Mouse (Mus musculus) urinary bladder, adult 18-20 months (tissue): Measurements from ENCODE around the gene Fam53a.

Source experiments
- DNase-seq, 2 experiments: peaks; one replicate each; pipeline ENCODE4 v3.0.0; 2022; ENCODE audit warnings: low spot score in 2 of 2, mixed read lengths in 2 of 2

Gene Fam53a

DNA sequence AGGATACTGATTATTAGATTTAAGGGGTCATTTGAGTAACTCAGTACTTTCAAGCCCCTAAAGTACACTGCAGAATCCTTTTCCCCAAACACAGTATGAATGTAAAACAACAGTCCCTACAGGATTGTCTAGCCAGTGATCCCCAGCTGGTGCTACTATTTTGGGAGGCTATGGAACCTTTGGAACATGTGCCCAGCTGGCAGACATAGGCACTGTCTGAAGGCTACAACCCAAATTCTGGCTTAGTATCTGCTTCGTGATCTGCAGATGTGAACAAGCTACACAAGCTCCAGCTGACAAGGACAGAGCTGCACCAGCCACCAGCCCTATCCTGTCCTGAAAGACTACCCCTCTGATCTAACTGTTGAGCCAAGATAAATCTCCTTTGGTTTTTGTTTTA, 3.1 kb upstream of the Fam53a start:
- no peak for DNase-seq

DNA sequence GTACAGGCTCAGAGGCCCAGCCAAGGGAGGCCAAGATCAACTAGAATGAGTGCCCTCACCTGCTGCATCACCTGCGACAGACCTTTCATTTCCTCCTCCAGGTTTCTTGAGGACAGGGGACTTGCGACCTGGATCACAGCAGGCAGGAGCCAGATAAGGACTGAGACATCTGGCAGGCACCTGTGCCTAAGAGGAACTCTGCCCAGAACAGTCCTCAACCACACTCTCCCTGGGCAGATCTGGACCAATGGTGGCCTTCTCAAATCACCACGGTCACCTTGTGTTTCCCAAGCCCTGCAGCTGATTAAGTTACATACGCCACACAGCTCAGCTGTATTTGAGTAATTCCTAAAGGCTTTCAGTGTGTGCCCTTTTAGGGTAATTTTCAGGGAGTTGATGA, 1.2 kb upstream of the Fam53a start:
- DNase-seq = no peak

DNA sequence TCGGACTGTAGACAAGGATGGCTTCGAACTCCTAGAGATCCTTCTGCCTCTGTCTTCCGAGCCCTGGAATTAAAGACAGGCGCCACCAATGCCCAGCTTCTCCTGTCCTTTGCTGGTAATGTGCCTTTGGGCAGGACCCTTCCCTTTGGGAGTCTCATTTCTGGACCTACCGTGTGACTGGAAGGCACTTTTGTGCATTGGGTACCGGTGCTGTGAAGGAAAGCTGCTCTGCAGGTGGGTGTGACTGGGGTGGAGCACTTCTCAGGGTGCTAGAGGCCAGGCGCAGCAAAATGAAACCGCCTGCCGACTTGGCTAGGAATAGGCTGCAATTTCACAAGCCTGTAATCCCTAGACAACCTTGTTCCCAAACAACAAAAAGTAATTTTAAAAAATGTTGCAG, 626 bp upstream of the Fam53a start:
- DNase-seq = peak in 1 of 2 experiments; percentile 44

DNA sequence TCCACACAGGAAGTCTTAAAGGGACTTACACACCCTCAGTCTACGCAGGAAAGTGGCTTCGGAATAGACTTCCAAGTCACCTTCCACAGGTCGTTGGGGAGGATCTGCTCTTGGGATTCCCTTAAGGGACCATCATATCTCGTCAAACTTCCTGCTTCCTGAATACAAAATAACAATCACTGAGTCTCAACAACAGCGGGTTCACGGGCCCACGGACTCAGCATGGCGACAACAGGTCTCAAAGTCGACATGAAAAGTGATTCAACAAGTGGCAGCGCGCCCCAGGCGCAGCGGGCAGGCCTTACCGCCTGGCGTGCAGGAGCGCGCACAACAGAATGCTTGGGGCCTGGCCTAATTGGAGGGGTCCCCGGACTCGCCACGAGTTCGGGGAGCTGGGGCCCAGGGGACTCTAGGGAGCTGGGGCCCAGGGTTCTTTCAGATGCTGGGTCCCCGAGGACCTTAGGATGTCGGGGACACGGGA, 575 bp downstream of the Fam53a start:
- DNase-seq = peak; percentile 38 to 78

DNA sequence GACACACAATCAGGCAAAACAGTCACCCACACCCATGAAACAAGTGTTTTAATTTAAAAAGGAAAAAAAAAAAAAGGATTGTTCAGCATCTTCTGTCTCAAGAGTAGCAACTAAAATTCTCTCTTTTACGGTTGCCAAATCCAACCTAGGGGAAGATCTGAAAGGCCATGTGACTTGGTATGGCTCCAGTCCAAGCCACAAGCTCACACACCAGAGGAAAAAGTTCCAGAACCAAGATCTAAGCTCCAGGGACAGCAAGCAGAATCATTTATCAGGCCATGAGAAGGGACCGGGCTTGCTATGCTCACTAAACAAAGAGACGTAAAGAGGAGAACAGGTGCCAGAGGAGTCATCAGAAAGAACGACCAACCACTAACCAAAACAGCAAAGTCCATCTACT, 1.5 kb downstream of the Fam53a start:
- DNase-seq = no peak

DNA sequence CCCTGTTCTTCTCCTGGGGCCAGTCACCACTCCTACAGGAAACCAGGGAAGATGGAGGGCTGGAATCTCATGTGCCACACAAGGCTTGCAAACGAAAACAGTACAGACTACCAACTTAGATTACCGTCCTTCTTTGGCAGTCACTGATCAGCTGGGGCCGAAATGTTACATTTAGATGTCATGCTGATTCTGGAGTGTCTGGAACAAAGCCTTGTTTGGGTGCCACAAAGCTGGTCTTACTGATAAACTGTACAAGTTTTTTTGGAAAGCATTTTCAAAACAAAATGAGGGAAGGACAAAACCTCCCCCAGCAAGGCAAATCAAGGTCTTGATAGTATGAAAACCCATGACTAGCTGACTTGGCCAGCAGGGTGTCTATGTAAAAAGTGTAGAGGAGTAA, 5.7 kb downstream of the Fam53a start:
- no peak for DNase-seq

DNA sequence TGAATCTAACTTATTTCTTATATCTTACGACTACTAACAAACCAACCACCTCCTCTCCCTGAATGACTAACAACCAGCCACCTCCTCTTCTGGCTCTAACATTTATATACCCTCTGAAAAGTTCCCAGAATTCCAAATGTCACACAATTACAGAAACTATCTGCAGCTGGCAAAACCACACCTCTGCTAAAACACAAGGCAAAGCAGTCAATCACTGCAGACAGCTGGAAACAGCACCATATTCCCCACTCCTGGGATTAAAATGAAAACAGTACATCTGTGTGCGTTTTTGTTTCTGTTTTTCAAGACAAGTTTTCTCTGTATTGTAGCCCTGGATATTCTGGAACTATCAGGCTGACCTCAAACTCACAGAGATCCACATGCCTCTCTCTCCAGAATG, 6.8 kb downstream of the Fam53a start:
- DNase-seq = no peak

DNA sequence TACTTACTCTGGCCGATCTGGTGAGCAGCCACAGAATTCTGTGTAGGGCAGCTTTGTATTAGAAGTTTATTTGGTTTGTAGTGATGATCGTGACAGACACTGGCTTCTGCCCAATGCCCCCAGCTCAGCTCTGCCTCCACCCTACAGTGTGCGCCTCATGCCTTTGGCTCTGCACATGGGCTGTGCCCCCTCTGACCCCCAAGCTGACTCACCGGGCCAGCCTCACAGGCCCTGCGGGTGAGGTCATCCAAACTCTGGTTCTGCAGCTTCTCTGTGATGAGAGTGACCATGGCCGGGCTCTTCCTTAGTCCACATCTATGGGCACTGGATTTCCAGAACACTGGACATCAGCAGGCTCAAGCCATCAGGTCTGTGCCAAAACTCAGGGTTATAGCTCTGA, 15.0 kb downstream of the Fam53a start:
- DNase-seq = no peak

DNA sequence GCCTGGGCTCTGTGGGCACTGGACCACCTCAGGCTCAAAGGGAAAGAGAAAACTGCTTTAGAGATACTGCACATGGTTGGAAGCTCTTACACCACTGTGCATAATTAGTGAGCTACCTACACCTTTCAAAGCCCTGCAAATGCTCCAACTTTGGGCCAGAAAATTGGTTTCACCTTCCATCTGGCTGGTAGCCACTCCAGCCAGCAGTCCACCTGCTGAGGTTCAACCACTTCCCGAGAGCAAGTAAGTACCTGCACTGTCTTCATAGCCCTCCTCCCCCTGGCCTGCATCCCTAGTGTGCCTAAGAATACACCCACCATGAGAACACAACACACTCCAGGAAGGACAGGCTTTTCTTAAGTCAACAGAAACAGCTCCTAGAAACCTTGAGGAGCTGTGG, 17.6 kb downstream of the Fam53a start:
- DNase-seq = no peak

DNA sequence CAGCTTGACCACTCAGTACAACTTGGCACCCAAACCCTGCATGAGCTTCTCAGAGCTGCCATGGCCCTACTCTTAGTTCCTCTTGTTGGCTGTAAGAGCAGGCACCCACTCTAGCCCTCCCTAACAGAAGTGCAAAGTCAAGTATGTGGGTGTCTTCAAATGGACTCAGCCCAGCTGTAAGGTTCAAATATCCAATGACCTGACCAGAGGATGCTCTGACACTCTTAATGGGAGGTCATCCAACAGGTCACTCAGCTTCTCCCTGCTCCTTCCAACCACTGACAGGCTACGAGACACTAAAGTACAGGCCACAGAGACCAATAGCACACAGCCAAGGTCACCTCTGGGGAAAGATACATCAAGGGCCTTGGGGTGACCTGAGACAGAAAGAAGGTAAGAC, 20.2 kb downstream of the Fam53a start:
- DNase-seq = no peak

DNA sequence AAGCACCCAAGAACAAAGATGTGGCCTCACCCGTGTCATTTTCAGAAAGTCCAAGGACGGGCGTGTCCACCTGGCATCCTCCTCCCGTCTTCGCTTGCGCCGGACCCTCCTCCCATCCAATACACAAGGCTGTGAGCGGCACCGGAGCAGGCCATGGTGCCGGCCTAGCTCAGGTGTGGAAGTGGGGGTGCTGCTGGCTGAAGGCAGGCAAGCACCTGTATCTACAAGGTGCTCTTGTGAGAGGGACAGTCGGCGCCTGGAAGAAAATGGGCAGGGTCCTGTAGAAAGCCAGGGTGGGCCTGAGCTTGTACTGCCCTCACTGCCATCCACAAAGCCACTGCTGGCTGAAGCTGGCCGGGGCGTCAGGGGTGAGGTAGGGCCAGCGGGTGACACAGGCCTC, 22.0 kb downstream of the Fam53a start:
- DNase-seq = no peak

DNA sequence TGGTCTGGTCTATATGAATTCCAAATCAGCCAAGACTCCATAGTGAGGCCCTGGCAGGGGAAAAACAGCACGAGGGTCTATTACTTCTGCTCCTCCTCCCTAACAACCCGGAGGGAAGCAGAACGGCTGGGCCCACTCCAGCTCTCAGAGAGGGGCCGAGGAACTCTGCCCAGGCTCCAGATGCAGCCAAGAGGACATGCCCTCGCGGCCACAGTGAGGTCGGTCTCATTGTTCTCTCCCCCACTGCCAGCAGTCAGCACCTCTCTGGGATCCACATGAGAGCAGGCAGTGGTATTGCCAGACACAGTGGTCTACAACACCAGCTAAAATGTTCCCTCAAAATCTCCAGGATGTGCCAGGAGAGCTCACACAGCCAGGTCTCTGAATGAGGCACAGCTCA, 22.8 kb downstream of the Fam53a start:
- DNase-seq = no peak

DNA sequence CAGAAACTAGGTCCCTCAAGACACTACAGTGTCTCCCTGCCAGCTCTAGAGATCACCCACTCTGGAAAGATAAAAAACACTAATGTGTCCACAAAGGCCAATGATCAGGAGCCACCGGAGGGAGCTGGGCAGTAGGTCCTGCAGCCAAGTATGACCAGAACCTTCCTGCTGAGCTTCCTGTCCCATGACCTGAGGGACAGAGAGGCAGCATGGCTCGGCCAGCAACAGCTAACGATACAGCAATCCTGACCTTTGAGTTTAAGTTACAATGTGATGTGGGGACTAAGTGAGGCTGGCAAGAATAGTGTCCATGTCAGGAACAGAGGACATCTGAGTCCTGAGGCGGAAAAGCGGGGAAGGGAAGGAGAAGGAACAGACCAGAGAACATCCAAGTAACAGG, 24.1 kb downstream of the Fam53a start:
- no peak for DNase-seq

DNA sequence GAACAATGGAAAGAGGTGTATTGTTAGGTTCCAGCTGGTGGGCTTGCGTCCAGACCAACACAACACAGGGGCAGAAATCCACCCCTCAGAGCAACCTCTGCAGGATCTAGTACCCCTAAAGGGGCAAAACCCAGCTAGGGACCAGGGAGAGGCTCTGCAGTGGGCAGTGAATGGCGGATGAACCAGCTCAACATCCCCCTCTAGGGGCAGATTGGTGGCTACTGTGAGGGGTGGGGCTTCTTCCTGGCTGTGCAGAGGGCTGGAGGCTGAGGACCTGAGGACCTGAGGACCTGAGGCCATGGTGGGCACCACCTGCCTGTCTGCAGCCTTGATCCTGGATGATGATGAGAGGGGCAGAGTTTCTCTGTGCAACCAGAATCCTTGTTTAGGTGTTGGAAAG, 35.8 kb downstream of the Fam53a start:
- DNase-seq = no peak

DNA sequence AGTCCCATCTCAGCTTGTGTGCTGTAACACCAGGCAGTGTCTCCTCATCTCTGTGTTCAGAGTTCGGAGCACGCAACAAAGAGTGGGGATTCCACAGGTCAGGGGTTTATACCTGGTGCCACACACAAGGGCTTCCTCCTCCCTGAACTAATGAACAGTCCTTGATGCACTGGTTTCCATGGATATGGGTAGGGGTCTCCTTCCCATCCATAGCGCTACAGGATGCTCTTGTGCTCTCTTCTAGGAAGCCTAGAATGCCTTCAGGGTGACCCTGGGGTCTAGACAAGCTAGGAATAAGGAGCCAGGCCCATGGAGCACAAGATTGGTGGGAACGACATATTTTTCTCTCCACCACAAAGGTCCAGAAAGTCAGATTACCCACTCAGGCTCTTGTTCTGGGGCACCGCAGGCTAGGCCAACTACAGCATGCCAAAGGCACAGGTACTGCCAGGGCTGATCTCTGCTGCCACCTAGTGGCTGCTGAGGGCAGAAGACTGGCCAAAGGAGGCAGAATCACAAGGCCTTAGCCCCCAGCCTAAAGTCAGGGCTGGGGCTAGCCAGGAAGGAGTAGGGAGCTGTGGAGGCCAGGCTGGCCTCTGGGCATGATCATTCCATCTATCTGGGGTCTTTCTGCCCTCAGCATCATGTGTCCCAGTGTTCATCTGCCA, 40.1 kb downstream of the Fam53a start:
- peak; percentile 23 to 51 for DNase-seq

DNA sequence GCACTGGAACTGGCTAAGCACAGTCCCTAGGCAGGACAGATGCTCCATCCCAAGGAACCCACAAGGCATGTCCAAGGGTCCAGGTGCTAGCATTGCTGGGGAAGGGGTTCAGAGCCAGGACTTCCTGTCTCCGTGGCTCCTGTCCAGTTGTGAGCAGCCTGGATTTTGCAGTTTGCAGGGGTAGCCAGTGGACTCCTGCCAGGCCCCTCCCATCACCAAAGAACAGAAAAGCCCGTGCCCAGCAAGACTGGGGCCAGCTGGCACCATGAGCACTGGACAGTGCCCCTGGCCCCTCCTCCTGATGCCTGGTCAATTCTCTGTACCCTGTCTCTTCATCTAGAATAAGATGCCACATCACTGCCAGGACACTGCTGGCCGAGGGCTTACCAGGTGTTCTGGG, 41.4 kb downstream of the Fam53a start:
- no peak for DNase-seq

DNA sequence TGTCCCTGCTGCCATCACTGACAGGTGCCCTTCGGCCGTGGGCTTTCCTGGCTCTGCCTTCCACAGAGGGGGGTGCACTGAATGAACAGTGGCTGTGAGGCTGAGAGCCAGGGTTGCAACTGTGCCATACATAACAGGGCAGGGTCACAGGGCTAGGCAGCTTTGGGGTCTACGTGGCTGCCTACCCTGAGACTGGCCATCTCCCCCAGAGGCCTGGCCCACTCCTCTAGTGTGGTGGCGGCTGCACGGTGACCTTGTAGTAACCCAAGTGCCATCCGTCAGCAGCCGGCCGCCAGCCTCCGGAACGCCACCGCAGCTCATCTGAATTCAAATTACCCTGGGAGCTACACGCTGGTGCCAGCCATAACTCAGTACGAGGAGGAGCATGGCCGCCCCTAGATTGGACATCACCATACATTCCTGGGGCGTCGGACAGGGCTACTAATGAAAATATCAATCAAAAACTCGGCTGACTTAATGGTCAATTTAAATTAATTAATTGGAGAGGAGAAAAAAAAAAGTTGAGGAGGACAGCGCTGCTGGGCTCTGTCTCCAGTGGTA, 41.9 kb downstream of the Fam53a start:
- no peak for DNase-seq

DNA sequence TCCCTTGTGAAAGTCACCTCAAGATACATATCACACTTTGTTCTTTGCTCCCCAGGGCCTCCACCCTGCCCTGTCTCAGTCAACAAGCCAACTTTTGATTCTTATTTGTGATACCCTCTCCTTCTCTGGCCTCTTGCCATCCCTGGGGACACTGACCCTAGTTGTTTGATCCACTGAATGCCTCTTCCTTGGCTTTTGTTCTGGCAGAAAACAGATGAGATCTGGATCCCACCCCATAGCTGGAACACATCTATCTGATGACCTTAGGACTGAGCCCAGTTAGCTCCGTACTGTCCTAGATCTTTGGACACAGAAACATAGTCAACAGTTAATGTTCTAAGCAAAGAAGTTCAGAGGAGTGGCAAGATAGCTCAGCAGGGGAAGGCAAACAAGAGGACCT, 49.1 kb downstream of the Fam53a start:
- DNase-seq = no peak

DNA sequence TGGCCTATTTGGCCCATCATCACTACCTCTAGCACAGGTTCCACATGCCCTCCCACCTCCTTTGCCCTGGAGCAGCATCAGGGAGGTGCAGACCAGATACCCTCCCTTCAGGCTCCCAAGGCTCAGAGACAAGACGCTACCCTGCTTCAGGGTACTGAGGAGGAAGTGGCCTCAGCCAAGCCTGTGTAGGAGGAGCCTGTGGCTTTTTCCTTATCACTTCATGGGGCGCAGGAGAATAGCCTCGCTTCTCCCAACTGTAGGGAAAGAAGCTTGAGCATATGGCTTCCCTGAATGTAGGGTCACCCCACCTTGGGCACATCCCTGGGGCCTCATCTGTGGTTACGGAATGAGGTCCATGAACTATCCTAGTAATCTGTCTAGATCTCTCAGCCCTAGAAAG, 55.2 kb downstream of the Fam53a start:
- no peak for DNase-seq

DNA sequence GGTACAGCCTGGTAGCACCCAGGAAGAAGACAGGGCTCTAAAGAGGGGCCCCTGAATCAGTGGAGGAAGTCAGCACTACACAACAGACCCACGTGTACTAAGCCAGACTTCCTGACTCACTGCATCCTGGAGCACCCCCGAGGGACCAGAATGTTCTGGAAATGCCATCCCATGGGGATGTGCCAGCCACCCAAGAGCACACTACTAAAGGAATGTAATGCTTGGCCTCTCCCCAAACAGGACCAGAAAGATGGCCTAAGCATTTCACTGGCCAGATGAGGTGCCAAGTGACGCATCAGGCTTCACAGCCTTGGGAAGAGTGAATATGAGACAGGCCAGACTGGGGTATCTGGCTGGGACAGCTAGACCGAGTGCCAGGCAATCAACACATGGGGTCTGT, 63.5 kb downstream of the Fam53a start:
- DNase-seq = no peak

DNA sequence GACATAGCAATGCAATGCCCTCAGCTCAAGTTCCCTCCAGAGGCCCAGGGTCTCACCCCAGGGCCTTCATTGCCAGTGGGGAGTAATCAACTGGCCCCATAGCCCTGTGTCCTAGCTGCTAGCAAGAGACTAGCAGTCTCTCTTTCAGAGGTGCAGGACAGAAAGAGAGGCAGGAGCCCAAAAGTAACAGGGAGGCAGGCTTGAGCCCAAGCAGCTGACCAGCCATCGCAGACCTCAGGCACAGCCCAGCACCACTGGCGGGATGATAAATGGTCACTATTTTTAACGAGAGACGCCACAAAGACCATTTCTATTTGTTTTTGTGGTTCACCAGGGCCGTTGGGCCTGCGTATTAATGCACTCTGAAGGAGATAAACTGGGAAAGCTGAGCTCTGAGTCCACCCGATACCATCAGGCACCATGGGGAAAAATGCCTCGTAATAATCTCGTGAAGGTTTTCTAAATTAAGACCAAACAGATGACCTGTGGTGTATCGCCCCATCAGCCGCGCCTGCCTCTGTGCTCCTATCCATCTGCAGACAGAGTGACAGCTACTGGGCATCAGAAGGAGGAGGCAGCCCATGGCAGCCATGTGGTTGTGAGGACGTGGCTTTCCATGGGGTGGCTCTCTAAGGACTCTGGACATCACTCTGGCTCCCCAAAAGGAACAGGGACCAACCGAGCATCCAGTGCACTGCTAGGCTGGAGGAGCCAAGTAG, 73.0 kb downstream of the Fam53a start:
- DNase-seq = no peak
